Mouse (Mus musculus) erythroblast, embryonic 14.5 days (primary cell): ENCODE data around the gene Xrcc5.

Experiments
- GATA1 ChIP-seq: IDR thresholded peaks from 2 replicates; pipeline ENCODE4 v1.6.1; 2012; ENCODE audit warnings: low read length, inconsistent platforms, mixed read lengths
- TAL1 ChIP-seq: IDR thresholded peaks from 3 replicates; pipeline ENCODE4 v1.6.1; 2012; ENCODE audit warnings: low read length, inconsistent platforms, mixed read lengths

GRCm38 (mm10) chr1:72378151-72378550 lies 70.9 kb downstream of the Xrcc5 start:
- TF ChIP-seq TAL1: no peak
- no peak for TF ChIP-seq GATA1
